Mouse (Mus musculus): ENCODE data around the gene Cpne2.

DNA sequence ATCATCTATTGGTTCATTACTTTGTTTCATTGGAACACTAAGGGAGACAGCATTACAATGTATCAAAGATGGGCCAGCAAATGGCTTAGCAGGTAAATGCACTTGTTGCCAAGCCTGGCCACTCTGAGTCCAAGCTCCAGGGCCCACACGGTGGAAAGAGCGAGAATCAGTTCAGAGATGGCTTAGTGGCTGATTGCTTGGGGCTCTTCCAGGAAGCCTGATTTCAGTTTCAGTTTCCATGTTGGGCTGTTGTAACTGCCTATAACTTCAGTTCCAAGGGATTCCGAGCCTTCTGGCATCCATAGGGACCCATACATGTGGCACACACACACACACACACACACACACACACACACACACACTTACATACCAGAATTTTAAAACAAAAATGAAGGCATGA lies 47.5 kb upstream of the Cpne2 start:
- TF ChIP-seq EP300 (IDR thresholded peaks at IDR 0.05) (no peak), CTCF (IDR thresholded peaks at IDR 0.05) (no peak)

Data from lung, postnatal 0 days (tissue).